Mouse (Mus musculus) olfactory bulb, adult 2 months (tissue): Measurements from ENCODE around the gene Nhs.

Experiments used
- CTCF ChIP-seq: fragments of 200-500 bp; IDR thresholded peaks from 2 replicates; pipeline ENCODE4 v1.5.1; 2012; ENCODE audit warnings: low read depth, mild to moderate bottlenecking, low read length, moderate library complexity; ENCODE audit not compliant: insufficient read depth
- POLR2A ChIP-seq: fragments of 200-500 bp; IDR thresholded peaks from 2 replicates; pipeline ENCODE4 v1.6.1; 2012; ENCODE audit warnings: mild to moderate bottlenecking, low read depth, low read length, moderate library complexity; ENCODE audit not compliant: insufficient read depth

GRCm38 (mm10) chrX:161940696-161941095, 218.8 kb downstream of the Nhs start:
- TF ChIP-seq POLR2A = no peak
- no peak for TF ChIP-seq CTCF
